Mouse (Mus musculus) CH12F3 (cell line): ENCODE measurements around the gene Inca1.

ENCODE experiments used
- in situ Hi-C: fragments of 300-500 bp; cut with MboI; formaldehyde crosslinking; loops from 2 replicates; pipeline ENCODE4 v1.14.3; 2020; ENCODE audit warnings: low sequenced_read_pairs

Gene Inca1

GRCm38 (mm10) chr11:70701984-70702733 lies 2.2 kb upstream of the Inca1 start:
- in situ Hi-C loops = no loop called here

- in situ Hi-C loops = no loop called here
Observed at GRCm38 (mm10) chr11:70701221-70701955, 1.4 kb upstream of the Inca1 start.

DNA sequence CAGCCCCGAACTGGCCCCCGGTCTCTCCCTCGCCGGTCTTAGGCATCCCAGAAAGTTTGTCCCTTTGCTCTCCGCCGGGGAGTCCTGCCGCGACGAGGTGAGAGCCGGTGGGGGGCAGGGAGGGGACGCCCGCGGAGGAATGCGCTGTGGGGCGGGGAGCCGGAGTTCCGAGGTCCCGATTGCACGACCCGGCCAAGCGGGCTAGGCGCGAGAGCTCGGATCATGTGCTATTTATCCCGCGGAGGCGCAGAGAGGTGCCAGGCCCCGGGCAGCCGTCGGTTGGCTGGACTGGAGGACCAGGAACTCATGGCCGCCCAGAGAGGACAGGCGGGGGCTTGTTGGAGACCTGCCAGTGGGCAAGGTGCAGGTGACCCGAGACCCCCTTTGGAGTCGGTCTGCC lies 658 bp upstream of the Inca1 start:
- in situ Hi-C loops = no loop called here

DNA sequence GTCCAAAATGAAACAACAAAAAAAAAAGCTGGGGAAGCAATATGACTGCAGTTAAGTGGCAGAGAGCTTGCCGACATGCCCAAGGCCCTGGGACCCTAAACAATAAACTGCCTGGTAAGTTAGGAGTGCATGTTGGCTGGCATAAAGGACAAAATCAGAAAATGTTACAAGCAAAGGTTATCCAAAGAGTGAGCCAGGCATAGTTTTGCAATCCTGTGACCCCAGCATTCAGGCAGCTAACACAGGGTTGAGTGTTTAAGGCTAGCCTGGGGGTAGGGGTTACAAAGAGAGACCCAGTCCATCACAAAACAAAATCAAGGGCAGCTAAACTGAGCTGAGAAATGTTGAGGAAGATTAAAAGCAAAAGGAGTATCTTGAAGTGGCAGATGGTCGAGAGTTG lies 904 bp downstream of the Inca1 start:
- in situ Hi-C loops = no loop called here

DNA sequence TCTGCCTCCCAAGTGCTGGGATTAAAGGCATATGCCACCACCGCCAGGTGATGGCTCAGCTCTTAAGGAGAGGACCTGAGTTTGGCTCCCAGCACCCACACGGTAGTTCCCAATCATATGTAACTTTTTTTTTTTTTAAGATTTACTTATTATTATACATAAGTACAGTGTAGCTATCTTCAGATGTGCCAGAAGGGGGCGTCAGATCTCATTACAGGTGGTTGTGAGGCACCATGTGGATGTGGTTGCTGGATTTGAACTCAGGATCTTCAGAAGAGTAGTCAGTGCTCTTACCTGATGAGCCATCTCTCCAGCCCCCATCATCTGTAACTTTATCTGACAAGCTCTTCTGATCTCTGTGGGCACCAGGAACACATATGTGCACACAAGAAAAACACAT lies 2.6 kb downstream of the Inca1 start:
- in situ Hi-C loops = no loop called here

GRCm38 (mm10) chr11:70693504-70693903 lies 6.5 kb downstream of the Inca1 start:
- in situ Hi-C loops = no loop called here

GRCm38 (mm10) chr11:70689578-70689977 lies 10.4 kb downstream of the Inca1 start:
- in situ Hi-C loops = no loop called here

- in situ Hi-C loops = no loop called here
Observed at GRCm38 (mm10) chr11:70688372-70688771, 11.6 kb downstream of the Inca1 start.

DNA sequence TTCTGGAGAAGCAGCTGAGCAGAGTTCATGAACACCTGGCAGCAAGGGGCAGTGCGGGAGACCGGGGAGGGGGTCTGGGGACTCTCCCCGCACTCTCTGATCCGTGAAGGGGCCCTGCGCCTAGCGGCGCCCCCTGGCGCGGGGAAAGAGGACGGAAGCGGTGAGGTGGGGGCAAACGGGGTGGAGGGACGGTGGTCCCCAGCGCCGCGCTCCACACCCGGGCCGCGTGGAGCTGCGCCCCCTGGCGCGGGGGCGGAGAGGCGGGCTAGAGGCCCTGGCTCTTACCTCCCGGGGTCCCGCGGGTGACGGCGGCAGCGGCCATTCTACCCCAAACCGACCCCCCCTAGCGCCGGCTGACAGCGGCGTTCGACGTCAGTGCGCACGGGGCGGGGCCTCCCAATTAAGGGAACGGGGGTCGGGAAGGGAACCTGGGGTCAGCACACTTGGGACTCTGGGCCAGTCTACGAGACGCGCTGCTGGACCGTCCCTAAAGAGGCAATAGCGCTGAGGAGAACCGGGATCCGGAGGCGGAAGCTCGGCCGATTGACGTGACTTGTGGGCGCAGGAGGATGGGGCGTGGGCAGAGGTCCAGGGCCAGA lies 12.3 kb downstream of the Inca1 start, which contains the start of gene Camta2:
Camta2 (minus strand) TSS at position 505 of the 599 bp plus-strand sequence.
- in situ Hi-C loops = no loop called here

DNA sequence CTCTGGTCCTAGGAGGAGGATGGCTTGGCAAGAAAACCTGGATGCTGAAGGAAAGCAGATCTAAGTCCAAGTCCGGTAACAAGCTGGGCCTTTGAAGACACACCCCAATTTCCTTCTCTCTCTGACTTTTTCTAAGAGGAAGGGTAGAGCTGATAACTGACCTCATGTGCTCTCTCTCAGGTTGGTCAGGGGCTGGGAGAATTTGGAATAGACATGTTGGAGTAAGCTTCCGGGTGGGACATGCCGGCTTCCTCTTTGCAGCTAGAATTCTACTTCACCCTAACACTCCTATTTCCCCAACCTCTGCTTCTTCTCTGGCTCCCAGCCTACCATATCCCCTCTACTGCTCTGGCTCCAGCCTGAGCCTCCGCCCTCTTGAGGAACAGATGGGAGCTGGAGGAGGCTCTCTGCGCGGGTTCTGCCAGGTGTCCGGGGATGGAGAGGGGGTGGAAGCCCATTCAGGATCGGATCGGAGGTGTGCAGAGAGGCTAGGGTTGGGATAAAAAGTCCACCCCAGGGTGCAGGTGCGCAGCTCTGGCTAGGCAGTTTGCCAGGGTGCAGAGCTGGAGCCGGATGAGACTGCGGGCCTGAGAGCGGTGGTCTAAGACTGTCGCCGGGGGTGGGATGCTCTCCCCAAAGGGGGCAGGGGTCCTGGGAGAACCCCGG lies 12.9 kb downstream of the Inca1 start:
- in situ Hi-C loops = no loop called here

DNA sequence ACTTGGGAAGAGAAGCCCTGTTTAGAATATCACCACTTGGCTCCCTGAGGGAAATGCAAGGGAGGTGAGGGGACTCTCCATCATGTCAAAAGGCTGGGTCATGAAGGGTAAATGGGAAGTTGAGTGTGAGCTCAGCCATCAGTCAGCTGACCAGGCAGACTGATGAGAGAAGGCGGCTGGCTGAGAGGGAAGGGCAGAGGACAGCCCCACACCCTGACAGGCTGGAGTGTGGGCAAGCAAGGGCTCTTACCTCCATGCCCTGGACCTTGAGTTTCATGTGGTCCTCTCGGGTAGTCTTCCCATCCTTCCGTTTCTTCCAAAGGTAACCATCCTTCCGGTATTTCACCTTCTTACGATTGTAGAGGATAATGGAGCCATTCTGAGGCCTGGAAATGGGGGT lies 16.3 kb downstream of the Inca1 start:
- in situ Hi-C loops = no loop called here

DNA sequence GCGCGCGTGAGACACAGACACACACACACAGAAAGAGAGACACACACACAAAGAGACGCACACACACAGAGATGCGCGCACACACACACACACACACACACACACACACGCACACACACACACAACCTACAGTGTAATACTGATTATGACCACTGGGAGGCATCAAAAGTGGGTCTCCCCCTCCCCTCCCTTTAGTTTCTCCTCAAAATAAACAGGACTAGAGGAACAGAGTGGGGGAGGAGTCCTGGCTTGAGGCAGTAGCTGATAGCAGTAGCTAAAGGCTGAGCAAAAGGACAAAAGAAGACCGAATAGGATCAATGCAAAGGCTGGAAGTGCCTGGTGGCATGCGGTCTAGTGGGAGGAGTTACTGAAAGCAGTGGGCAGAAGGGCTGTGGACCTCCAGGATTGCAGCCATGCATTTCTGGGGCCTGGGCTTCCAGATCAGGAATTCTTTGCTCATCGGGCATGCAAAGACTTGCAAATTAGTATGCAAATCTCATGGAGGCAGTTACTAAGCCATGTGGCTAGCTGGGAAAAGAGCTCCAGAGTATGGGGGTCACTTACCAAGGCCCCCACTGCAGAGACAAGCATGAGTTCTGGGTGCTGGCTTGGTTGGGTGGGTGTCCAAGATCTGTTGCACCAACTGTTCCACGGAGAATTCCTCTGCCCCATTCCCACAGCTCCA lies 17.9 kb downstream of the Inca1 start:
- in situ Hi-C loops = no loop called here

GRCm38 (mm10) chr11:70681170-70681569 lies 18.8 kb downstream of the Inca1 start:
- in situ Hi-C loops = no loop called here

DNA sequence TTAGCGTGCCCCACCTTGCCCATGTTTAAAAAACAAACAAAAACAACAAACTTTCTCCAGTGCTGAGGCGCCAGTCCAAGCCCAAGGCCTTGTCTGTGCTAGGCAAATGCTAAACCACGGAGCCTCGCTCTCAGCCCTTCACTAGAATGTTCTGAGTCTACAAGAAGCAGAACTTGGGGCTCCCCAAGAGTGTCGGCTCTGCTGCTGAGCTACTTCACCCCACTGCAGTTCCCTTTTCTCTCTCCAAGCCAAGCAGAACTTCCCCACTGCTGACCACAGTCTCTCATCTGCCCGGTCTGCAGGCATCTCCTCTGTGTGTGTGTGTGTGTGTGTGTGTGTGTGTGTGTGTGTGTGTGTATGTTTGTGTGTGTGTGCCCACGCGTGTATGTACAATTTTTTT lies 20.1 kb downstream of the Inca1 start:
- in situ Hi-C loops = no loop called here

DNA sequence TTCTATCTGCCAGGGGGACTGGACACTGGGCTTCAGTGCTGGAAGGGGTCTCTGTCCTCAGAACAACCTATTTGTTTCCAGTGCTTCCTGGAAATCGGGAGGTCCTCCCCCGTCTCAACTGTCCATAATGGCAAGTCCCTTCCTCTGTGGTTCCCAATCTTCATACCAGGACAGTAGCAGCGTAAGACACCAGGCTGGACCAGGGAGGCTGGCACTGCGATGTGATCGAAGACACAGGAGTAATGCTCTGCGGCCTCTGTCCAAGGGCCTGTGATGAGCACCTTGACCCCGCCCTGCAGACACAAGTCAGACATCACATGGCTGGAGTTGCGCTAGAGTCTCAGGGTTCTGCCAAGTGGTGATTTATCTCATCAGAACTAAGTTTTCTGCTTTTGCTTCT lies 20.6 kb downstream of the Inca1 start:
- in situ Hi-C loops = no loop called here

DNA sequence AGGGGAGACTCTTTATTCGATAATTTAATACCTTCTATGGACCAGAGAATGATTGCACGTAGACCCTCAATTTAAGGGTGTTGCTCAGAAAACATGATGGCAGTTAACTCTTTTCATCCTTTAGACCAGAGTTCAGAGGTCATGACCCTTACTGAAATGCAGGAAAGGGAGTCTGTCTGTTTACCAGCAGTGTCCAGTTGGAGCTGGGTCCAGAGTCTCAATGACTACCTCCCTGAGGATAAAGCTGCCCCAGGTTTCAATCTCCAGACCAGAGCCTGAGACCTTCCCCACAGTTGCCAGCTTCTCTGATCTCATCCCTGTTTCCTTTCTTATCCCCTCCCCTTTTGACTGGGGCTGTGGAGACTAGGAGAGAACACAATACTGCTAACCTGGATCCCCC lies 21.4 kb downstream of the Inca1 start:
- in situ Hi-C loops = no loop called here

DNA sequence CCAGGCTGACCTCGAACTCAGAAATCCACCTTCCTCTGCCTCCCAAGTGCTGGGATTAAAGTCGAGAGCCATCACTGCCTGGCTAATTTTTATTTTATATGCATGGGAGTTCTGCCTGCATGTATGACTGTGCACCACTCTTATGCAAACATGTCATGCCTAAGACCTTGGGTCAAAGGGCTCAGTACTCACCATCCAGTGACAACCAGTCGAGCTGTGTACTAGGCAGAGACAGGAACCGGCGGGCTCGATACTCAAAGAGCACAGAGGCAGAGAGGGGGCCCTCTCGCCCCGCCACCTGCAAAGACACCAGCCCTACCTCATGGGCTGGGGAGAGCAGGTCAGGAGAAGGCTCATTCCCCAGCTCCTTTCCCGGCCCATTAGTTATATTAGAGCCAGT lies 21.9 kb downstream of the Inca1 start:
- in situ Hi-C loops = no loop called here

DNA sequence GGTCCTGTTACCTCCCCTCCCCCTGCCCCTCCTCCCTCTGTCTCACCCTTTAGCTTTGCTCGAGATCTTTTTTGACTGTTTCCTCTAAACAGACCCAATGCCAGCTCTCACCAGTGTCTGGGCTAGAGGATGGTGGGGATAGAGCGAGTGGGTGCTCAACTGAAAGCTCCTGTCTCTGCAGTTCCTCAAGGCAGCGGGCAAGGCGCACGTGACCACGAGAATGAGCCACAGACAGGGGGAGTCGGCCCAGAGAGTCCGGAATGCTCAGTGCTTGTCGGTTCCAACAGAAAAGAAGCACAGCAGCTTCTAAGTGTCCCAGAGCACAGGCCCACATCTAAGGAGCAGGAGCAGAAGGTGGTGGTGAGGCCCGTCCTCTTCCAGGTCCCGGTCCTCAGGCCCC lies 25.5 kb downstream of the Inca1 start:
- in situ Hi-C loops = no loop called here

GRCm38 (mm10) chr11:70674014-70674413 lies 25.9 kb downstream of the Inca1 start:
- in situ Hi-C loops = no loop called here

DNA sequence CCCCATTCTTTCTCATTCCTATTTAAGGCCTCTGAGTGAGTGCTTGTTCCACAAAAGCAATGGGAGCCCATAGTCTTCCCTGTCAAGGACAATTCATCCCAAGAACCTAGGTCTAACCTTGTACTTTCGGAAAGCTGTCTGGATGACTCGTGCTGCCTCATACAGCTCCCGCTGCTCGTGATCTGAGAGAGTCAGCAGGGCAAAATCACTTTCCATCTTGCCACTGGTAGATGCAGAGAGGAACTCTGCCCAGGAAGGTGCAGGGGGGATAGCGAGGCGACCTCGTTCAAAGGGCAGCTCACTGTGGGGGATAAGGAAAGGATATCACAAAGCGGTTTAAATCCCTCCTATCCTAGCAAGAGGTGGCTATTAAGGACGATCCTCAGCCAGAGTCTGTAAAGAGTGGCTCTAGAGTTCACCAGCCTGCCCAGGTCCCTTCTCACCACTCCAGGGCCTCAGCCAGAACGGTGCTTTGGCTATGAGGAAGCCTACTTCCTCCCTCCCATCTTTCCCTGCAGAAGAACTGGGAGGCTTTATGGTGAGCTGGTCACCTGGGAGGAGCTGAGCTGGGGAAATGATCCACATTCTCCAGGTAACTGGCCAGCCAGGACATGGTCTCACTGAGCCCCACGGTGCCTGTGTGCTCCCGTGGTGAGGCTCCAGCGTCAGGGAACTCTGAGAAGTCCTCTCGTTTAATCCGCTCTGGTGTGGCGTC lies 28.5 kb downstream of the Inca1 start:
- in situ Hi-C loops = no loop called here
